Mouse (Mus musculus) hindbrain, embryonic 13.5 days (tissue): ENCODE measurements around the gene Olfr1242. TPM values are rescaled to one million over a fixed set of nuclear protein-coding genes. Genes with fewer than 3 reads are reported as not detected.

Source experiments
- ATAC-seq: fragments of 200-750 bp; cut with Nextera tagmentation; 2 replicates; pipeline ENCODE4 v1.8.0; 2017; ENCODE audit warnings: moderate TSS enrichment; ENCODE audit not compliant: low FRiP score
- H3K27ac ChIP-seq: fragments of 300-500 bp; sonication (generic); 2 replicates; pipeline ENCODE4 v1.5.1; 2015; ENCODE audit warnings: inconsistent platforms, mild to moderate bottlenecking, moderate library complexity
- H3K27me3 ChIP-seq: fragments of 300-500 bp; sonication (generic); 2 replicates; pipeline ENCODE4 v1.6.1; 2015; ENCODE audit warnings: mild to moderate bottlenecking, inconsistent platforms
- H3K36me3 ChIP-seq: fragments of 300-500 bp; sonication (generic); 2 replicates; pipeline ENCODE4 v1.6.1; 2015; ENCODE audit warnings: mild to moderate bottlenecking, inconsistent platforms
- H3K4me1 ChIP-seq: fragments of 300-500 bp; sonication (generic); replicated peaks from 2 replicates; pipeline ENCODE4 v1.6.1; 2015; ENCODE audit warnings: inconsistent platforms
- H3K4me2 ChIP-seq: fragments of 300-500 bp; sonication (generic); 2 replicates; pipeline ENCODE4 v1.6.1; 2015; ENCODE audit warnings: inconsistent platforms, mild to moderate bottlenecking, moderate library complexity
- H3K4me3 ChIP-seq: fragments of 300-500 bp; sonication (generic); 2 replicates; pipeline ENCODE4 v1.5.1; 2015; ENCODE audit warnings: mild to moderate bottlenecking, inconsistent platforms
- H3K9ac ChIP-seq: fragments of 300-500 bp; sonication (generic); 2 replicates; pipeline ENCODE4 v1.6.1; 2015; ENCODE audit warnings: mild to moderate bottlenecking, inconsistent platforms
- H3K9me3 ChIP-seq: fragments of 300-500 bp; sonication (generic); 2 replicates; pipeline ENCODE4 v1.6.1; 2016; ENCODE audit warnings: inconsistent platforms
- WGBS: fragments of 180-500 bp; shearing (Covaris S2); methylation state at CpG from one replicate; pipeline ENCODE4 v1.1.7; 2015; 5-methylcytosine and 5-hydroxymethylcytosine counted together
- polyA plus RNA-seq: library from polyadenylated mRNA; unstranded; fragments of >200 nt; fragmentation: Nextera tagmentation; extraction: Ambion mirVana; gene quantifications from 2 replicates; pipeline ENCODE4 v1.2.1, GENCODE M21; 2015

Olfr1242 gene
- not detected in 2 replicates for polyA plus RNA-seq

- no peak for ATAC-seq
- WGBS = 89% methylated on average over 1 of the region's 1 CpGs
- Histone ChIP-seq H3K9ac (no peak within 1 kb of the TSS), H3K4me3 (no peak within 1 kb of the TSS), H3K27me3 (no peaks in the 10 kb centered on the region), H3K27ac (no peak within 1 kb of the TSS), H3K9me3 (no peaks in the 10 kb centered on the region), H3K4me2 (no peak within 1 kb of the TSS), H3K4me1 (no peaks in the 10 kb centered on the region), H3K36me3 (no peaks in the 10 kb centered on the region)
Observed at GRCm38 (mm10) chr2:89498235-89498634, at the start of gene Olfr1242. Gene Olfr1242 (minus strand): TSS chr2:89498335.

GRCm38 (mm10) chr2:89544516-89544915, 46.4 kb upstream of the Olfr1242 start:
- no peaks in the 10 kb centered on the region for H3K36me3 ChIP-seq
- H3K27ac ChIP-seq = no peak overlapping the region
- no peak overlapping the region for H3K4me3 ChIP-seq
- 59% methylated on average over 2 of the region's 2 CpGs for WGBS
- no peaks in the 10 kb centered on the region for H3K27me3 ChIP-seq
- ATAC-seq = no peak
- H3K4me1 ChIP-seq = no peaks in the 10 kb centered on the region
- H3K9ac ChIP-seq = no peak overlapping the region
- H3K4me2 ChIP-seq = no peak overlapping the region
- no peaks in the 10 kb centered on the region for H3K9me3 ChIP-seq

- no peaks in the 10 kb centered on the region for H3K36me3 ChIP-seq
- H3K4me1 ChIP-seq = no peaks in the 10 kb centered on the region
- H3K9me3 ChIP-seq = no peaks in the 10 kb centered on the region
- WGBS = 79% methylated on average over 1 of the region's 1 CpGs
- no peak overlapping the region for H3K4me3 ChIP-seq
- H3K4me2 ChIP-seq = no peak overlapping the region
- no peak overlapping the region for H3K27ac ChIP-seq
- H3K9ac ChIP-seq = no peak overlapping the region
- H3K27me3 ChIP-seq = no peaks in the 10 kb centered on the region
- ATAC-seq = no peak
Observed at GRCm38 (mm10) chr2:89539923-89540322, 41.8 kb upstream of the Olfr1242 start.

GRCm38 (mm10) chr2:89531387-89531786, 33.3 kb upstream of the Olfr1242 start, which contains the start of gene Olfr1243:
Gene Olfr1243 (minus strand): TSS chr2:89531487.
- ATAC-seq = no peak
- Histone ChIP-seq H3K4me1 (no peaks in the 10 kb centered on the region), H3K4me3 (no peak within 1 kb of the TSS), H3K4me2 (no peak within 1 kb of the TSS), H3K27me3 (no peaks in the 10 kb centered on the region), H3K27ac (no peak within 1 kb of the TSS), H3K9ac (no peak within 1 kb of the TSS), H3K9me3 (no peaks in the 10 kb centered on the region), H3K36me3 (no peaks in the 10 kb centered on the region)
- WGBS = 100% methylated on average over 1 of the region's 1 CpGs

GRCm38 (mm10) chr2:89487026-89487425, 11.1 kb downstream of the Olfr1242 start, which contains the start of gene Olfr1241:
Gene Olfr1241 (minus strand): TSS chr2:89487126.
- H3K4me1 ChIP-seq = no peaks in the 10 kb centered on the region
- no peaks in the 10 kb centered on the region for H3K36me3 ChIP-seq
- H3K9me3 ChIP-seq = no peaks in the 10 kb centered on the region
- H3K9ac ChIP-seq = no peak within 1 kb of the TSS
- ATAC-seq = no peak
- no peak within 1 kb of the TSS for H3K27ac ChIP-seq
- H3K4me2 ChIP-seq = no peak within 1 kb of the TSS
- no peak within 1 kb of the TSS for H3K4me3 ChIP-seq
- H3K27me3 ChIP-seq = no peaks in the 10 kb centered on the region

GRCm38 (mm10) chr2:89442900-89443299, 55.2 kb downstream of the Olfr1242 start, which contains the start of gene Olfr1240:
Gene Olfr1240 (minus strand): TSS chr2:89443000.
- Histone ChIP-seq H3K9ac (no peak within 1 kb of the TSS), H3K27me3 (no peaks in the 10 kb centered on the region), H3K27ac (no peak within 1 kb of the TSS), H3K4me1 (no peaks in the 10 kb centered on the region), H3K4me2 (no peak within 1 kb of the TSS), H3K9me3 (no peaks in the 10 kb centered on the region), H3K4me3 (no peak within 1 kb of the TSS), H3K36me3 (no peaks in the 10 kb centered on the region)
- no peak for ATAC-seq
- 87% methylated on average over 3 of the region's 3 CpGs for WGBS

Other genes starting within 250 kb of the Olfr1242 start
- not detected in 2 replicates for gene Olfr1228, start 244.3 kb downstream of the Olfr1242 start, polyA plus RNA-seq
- not detected in 2 replicates for gene Olfr1229, start 210.3 kb downstream of the Olfr1242 start, polyA plus RNA-seq
- gene Olfr1230, start 201.1 kb downstream of the Olfr1242 start, polyA plus RNA-seq = not detected in 2 replicates
- not detected in 2 replicates for gene Olfr1231, start 191.3 kb downstream of the Olfr1242 start, polyA plus RNA-seq
- not detected in 2 replicates for gene Olfr1232, start 168.7 kb downstream of the Olfr1242 start, polyA plus RNA-seq
- not detected in 2 replicates for gene Olfr1233, start 155.9 kb downstream of the Olfr1242 start, polyA plus RNA-seq
- gene Olfr1234, start 133.5 kb downstream of the Olfr1242 start, polyA plus RNA-seq = not detected in 2 replicates
- gene Olfr1238, start 88.7 kb downstream of the Olfr1242 start, polyA plus RNA-seq = not detected in 2 replicates
- gene Olfr1239, start 77.9 kb downstream of the Olfr1242 start, polyA plus RNA-seq = not detected in 2 replicates
- not detected in 2 replicates for gene Olfr1240, start 55.3 kb downstream of the Olfr1242 start, polyA plus RNA-seq
- not detected in 2 replicates for gene Olfr1241, start 11.2 kb downstream of the Olfr1242 start, polyA plus RNA-seq
- not detected in 2 replicates for gene Olfr1243, start 33.2 kb upstream of the Olfr1242 start, polyA plus RNA-seq
- gene Olfr1245, start 80.1 kb upstream of the Olfr1242 start, polyA plus RNA-seq = not detected in 2 replicates
- gene Olfr1246, start 94.8 kb upstream of the Olfr1242 start, polyA plus RNA-seq = not detected in 2 replicates
- not detected in 2 replicates for gene Olfr1247, start 115.8 kb upstream of the Olfr1242 start, polyA plus RNA-seq
- not detected in 2 replicates for gene Olfr1248, start 119.9 kb upstream of the Olfr1242 start, polyA plus RNA-seq
- gene Olfr1249, start 136.6 kb upstream of the Olfr1242 start, polyA plus RNA-seq = not detected in 2 replicates
- not detected in 2 replicates for gene Olfr1250, start 163.1 kb upstream of the Olfr1242 start, polyA plus RNA-seq
- gene Olfr1251, start 173.6 kb upstream of the Olfr1242 start, polyA plus RNA-seq = not detected in 2 replicates
- gene Olfr1252, start 226.7 kb upstream of the Olfr1242 start, polyA plus RNA-seq = not detected in 2 replicates